Mouse (Mus musculus) common myeloid progenitor, adult 5-6 weeks (primary cell): Measurements from ENCODE around the gene Idnk. TPM values are rescaled to one million over a fixed set of nuclear protein-coding genes. Genes with fewer than 3 reads are reported as not detected.

Experiments
- ATAC-seq: replicated peaks from 2 replicates; pipeline ENCODE4 v1.8.0; 2016; ENCODE audit warnings: low read depth, mild to moderate bottlenecking, moderate TSS enrichment, inconsistent platforms; ENCODE audit not compliant: poor library complexity, severe bottlenecking
- total RNA-seq: library from RNA; stranded (forward); fragments of 200-1000, 187-1606 nt; gene quantifications from 2 replicates; pipeline ENCODE4 v1.2.3, GENCODE M21; 2017

Idnk gene
- 24.9 and 28.5 TPM in 2 replicates for total RNA-seq

GRCm38 (mm10) chr13:58157447-58158098 is at the start of gene Idnk:
Gene Idnk, plus strand, starts transcription at chr13:58157649.
- ATAC-seq, result peak; percentile 84

GRCm38 (mm10) chr13:58111306-58111705 is 46.1 kb upstream of the Idnk start:
- ATAC-seq, result no peak

- ATAC-seq, result no peak
Observed at GRCm38 (mm10) chr13:58112191-58112590, 45.3 kb upstream of the Idnk start.

- ATAC-seq, result no peak
Observed at GRCm38 (mm10) chr13:58112601-58113041, 44.8 kb upstream of the Idnk start.

GRCm38 (mm10) chr13:58113061-58113900 is 44.2 kb upstream of the Idnk start, which contains the start of gene Klhl3:
Gene Klhl3, minus strand, starts transcription at chr13:58113592.
- ATAC-seq, result peak; percentile 59

GRCm38 (mm10) chr13:58115227-58115626 is 42.2 kb upstream of the Idnk start:
- ATAC-seq, result peak; percentile 72

- ATAC-seq, result no peak
Observed at GRCm38 (mm10) chr13:58116801-58117200, 40.6 kb upstream of the Idnk start.

GRCm38 (mm10) chr13:58117318-58118017 is 40.0 kb upstream of the Idnk start:
- peak; percentile 9; the same call in 1 of the 2 replicates for ATAC-seq

GRCm38 (mm10) chr13:58122786-58123297 is 34.6 kb upstream of the Idnk start:
- ATAC-seq, result no peak

GRCm38 (mm10) chr13:58123381-58123780 is 34.1 kb upstream of the Idnk start:
- ATAC-seq, result no peak

GRCm38 (mm10) chr13:58124278-58124677 is 33.2 kb upstream of the Idnk start:
- no peak for ATAC-seq

- no peak for ATAC-seq
Observed at GRCm38 (mm10) chr13:58124989-58125388, 32.5 kb upstream of the Idnk start.

- 0 out of 2 replicates have a peak, but pooled peaks have one; percentile 15 for ATAC-seq
Observed at GRCm38 (mm10) chr13:58126126-58126525, 31.3 kb upstream of the Idnk start.

- no peak for ATAC-seq
Observed at GRCm38 (mm10) chr13:58126862-58127765, 30.3 kb upstream of the Idnk start.

- ATAC-seq, result no peak
Observed at GRCm38 (mm10) chr13:58127766-58128361, 29.6 kb upstream of the Idnk start.

- ATAC-seq, result peak; percentile 60
Observed at GRCm38 (mm10) chr13:58128396-58128767, 29.1 kb upstream of the Idnk start, which contains the start of gene Hnrnpa0. Gene Hnrnpa0, minus strand, starts transcription at chr13:58128556.

- peak; percentile 79 for ATAC-seq
Observed at GRCm38 (mm10) chr13:58128768-58129671, 28.4 kb upstream of the Idnk start.
